Mouse (Mus musculus): Measurements from ENCODE around the gene Olfr340. TPM values are rescaled to one million over a fixed set of nuclear protein-coding genes. Genes with fewer than 3 reads are reported as not detected.
"Not testable (repeated sequence)": the region's sequence is repeated elsewhere in the genome, so short reads cannot be mapped to it uniquely, and the experiment has no call there.

Olfr340 gene
- total RNA-seq (2021), result not detected
- long read RNA-seq, experiment 1, result 0 reads
- long read RNA-seq, experiment 2, result 0 reads

- no peak for DNase-seq (ENCODE audit: low spot score in 2 of 2)
Measured at GRCm38 (mm10) chr2:36452287-36452686, at the start of gene Olfr340. TSS of gene Olfr340 (plus strand) at chr2:36452587.

GRCm38 (mm10) chr2:36415174-36415573 is 37.2 kb upstream of the Olfr340 start:
- DNase-seq (ENCODE audit: low spot score in 2 of 2), result not testable (repeated sequence)

GRCm38 (mm10) chr2:36415591-36415990 is 36.8 kb upstream of the Olfr340 start:
- not testable (repeated sequence) for DNase-seq (ENCODE audit: low spot score in 2 of 2)

- DNase-seq (ENCODE audit: low spot score in 2 of 2), result no peak
Measured at GRCm38 (mm10) chr2:36418647-36419046, 33.7 kb upstream of the Olfr340 start, which contains the start of gene Olfr339. TSS of gene Olfr339 (plus strand) at chr2:36418947.

GRCm38 (mm10) chr2:36473634-36474033 is 21.2 kb downstream of the Olfr340 start:
- DNase-seq (ENCODE audit: low spot score in 2 of 2), result no peak

- DNase-seq (ENCODE audit: low spot score in 2 of 2), result no peak
Measured at GRCm38 (mm10) chr2:36482368-36482767, 30.0 kb downstream of the Olfr340 start, which contains the start of gene Olfr341. TSS of gene Olfr341 (minus strand) at chr2:36482468.

Other genes starting within 250 kb of the Olfr340 start
- 10 to 100 TPM; 11.0 to 13.5 TPM for gene Ptgs1, start 222.2 kb upstream of the Olfr340 start, total RNA-seq (2021)
- gene Olfr338, start 79.1 kb upstream of the Olfr340 start, total RNA-seq (2021), result not detected
- gene Olfr339, start 33.6 kb upstream of the Olfr340 start, total RNA-seq (2021), result not detected
- gene Olfr341, start 29.9 kb downstream of the Olfr340 start, total RNA-seq (2021), result not detected
- not detected for gene Olfr342, start 72.4 kb downstream of the Olfr340 start, total RNA-seq (2021)
- not detected for gene Olfr344, start 114.1 kb downstream of the Olfr340 start, total RNA-seq (2021)
- gene Olfr345, start 187.5 kb downstream of the Olfr340 start, total RNA-seq (2021), result not detected
- not detected for gene Olfr346, start 233.2 kb downstream of the Olfr340 start, total RNA-seq (2021)